Mouse (Mus musculus): ENCODE measurements at regions not wholly inside any gene's neighbourhood (a gene's known extent, or its start where the extent isn't known, plus 50 kb on each side); places are given as distances from the start of the nearest gene placed in this dataset.

DNA sequence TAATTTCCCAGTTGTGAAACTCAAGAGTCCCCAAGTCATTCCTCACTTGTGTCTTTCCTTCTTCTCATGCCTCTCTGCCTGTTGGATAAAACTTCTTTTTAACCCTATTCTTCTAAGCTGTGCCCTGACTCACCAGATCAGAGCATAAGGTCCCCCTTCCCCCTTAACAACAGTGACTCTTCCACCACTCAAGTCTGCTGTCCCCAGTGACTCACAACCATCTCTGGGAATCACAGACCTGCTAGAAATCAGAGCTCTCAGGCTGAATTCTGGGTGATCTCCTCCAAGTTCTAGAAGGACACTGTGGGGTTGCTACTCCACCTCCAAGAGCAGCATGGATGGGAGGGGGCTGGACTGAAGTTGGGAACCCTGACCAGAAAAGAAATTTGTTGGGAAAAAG is 239.5 kb upstream of the Tbx18 start:
- ATAC-seq (replicated peaks; ENCODE audit: extremely low read depth, insufficient read depth, low FRiP score) = no peak
- Histone ChIP-seq H3K9ac (ENCODE audit: low read length) (no peak overlapping the region), H3K9me3 (replicated peaks; ENCODE audit: control insufficient read depth, low read length) (no peaks in the 10 kb centered on the region)

DNA sequence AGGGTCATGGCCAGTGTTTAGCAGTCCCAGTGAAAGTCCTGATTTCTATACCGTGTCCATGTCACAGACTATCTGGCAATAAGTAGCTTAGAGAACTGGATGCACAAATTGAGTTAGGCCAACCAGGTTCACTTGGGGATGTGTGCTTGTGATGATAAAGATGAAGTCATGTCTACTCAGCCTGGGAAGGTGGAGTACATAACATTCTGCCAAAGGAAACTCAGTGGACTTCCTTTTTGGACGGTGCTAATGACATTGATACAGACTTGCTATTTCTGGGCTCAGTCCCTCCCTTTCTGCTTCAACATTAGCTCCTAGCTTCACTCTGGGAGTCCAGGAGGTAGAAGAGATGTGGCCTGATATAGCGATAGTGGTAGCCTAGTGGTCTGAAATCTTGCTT is 240.7 kb upstream of the Tbx18 start:
- Histone ChIP-seq H3K36me3 (ENCODE audit: control insufficient read depth, insufficient read depth) (no peaks in the 10 kb centered on the region), H3K4me1 (ENCODE audit: control insufficient read depth, insufficient read depth, low read length) (no peaks in the 10 kb centered on the region), H3K4me3 (ENCODE audit: low read length) (no peak overlapping the region), H3K4me2 (ENCODE audit: low read depth, low read length) (no peak overlapping the region), H3K27me3 (ENCODE audit: control insufficient read depth, insufficient read depth, low read length) (no peaks in the 10 kb centered on the region), H3K9me3 (replicated peaks; ENCODE audit: control insufficient read depth, low read length) (no peaks in the 10 kb centered on the region), H3K9ac (ENCODE audit: low read length) (no peak overlapping the region), H3K27ac (ENCODE audit: low read length) (no peak overlapping the region)
- WGBS = 69% methylated on average over 3 of the region's 3 CpGs
- no peak for ATAC-seq (replicated peaks; ENCODE audit: extremely low read depth, insufficient read depth, low FRiP score)

More for the DNA sequence above, 239.5 kb upstream of the Tbx18 start:
- H3K27me3 ChIP-seq (ENCODE audit: control insufficient read depth, insufficient read depth, low read length) = no peaks in the 10 kb centered on the region
- no peaks in the 10 kb centered on the region for H3K4me1 ChIP-seq (ENCODE audit: control insufficient read depth, insufficient read depth, low read length)
- H3K27ac ChIP-seq (ENCODE audit: low read length) = no peak overlapping the region
- no peaks in the 10 kb centered on the region for H3K36me3 ChIP-seq (ENCODE audit: control insufficient read depth, insufficient read depth)
- no peak overlapping the region for H3K4me3 ChIP-seq (ENCODE audit: low read length)
- no peak overlapping the region for H3K4me2 ChIP-seq (ENCODE audit: low read depth, low read length)

DNA sequence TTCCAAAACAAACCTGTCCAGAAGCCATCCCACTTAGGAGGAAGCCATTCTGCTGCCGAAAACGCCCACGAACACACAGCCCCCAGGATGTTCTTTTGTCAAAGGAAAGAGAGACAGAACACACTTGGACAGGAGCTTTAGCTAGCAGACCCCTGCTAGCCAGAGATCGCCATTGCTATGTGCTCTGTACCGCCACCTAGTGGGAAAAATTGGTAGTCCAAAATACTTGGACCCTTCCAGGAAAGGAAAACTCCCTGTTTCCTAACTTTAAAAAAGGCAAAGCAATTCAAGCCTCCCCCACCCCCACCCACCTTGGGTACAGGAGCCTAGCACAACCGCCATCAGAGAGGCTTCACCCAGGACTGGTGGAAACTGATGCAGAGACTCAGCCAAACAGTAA is 242.5 kb upstream of the Tbx18 start:
- H3K27me3 ChIP-seq (ENCODE audit: control insufficient read depth, insufficient read depth, low read length) = no peaks in the 10 kb centered on the region
- H3K4me3 ChIP-seq (ENCODE audit: low read length) = no peak overlapping the region
- no peaks in the 10 kb centered on the region for H3K9me3 ChIP-seq (replicated peaks; ENCODE audit: control insufficient read depth, low read length)
- H3K4me2 ChIP-seq (ENCODE audit: low read depth, low read length) = no peak overlapping the region
- no peak overlapping the region for H3K9ac ChIP-seq (ENCODE audit: low read length)
- no peak for ATAC-seq (replicated peaks; ENCODE audit: extremely low read depth, insufficient read depth, low FRiP score)
- 37% methylated on average over 6 of the region's 6 CpGs for WGBS
- no peak overlapping the region for H3K27ac ChIP-seq (ENCODE audit: low read length)
- H3K4me1 ChIP-seq (ENCODE audit: control insufficient read depth, insufficient read depth, low read length) = no peaks in the 10 kb centered on the region
- H3K36me3 ChIP-seq (ENCODE audit: control insufficient read depth, insufficient read depth) = no peaks in the 10 kb centered on the region

DNA sequence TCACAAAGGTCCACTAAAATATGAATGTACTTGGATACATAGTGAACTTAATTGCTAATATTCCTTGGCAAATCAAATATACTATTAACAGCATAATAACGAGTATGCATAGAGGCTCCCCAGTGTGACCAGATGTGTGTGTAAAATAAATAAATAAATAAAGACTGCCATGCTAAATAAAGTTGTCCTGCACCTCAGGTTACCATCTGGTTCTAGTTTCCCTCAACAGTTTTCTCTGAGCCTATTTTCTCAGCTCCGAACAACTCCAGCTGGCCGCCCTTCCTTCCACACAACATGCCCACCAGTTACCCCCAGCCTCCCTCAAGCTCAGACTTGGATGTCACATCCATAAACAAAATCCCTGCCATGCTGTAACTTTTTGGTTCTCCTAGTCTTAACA is 253.8 kb upstream of the Tbx18 start:
- no peak overlapping the region for H3K27ac ChIP-seq (ENCODE audit: low read length)
- H3K36me3 ChIP-seq (ENCODE audit: control insufficient read depth, insufficient read depth) = no peaks in the 10 kb centered on the region
- no peak overlapping the region for H3K4me3 ChIP-seq (ENCODE audit: low read length)
- no peak overlapping the region for H3K4me2 ChIP-seq (ENCODE audit: low read depth, low read length)
- H3K4me1 ChIP-seq (ENCODE audit: control insufficient read depth, insufficient read depth, low read length) = no peaks in the 10 kb centered on the region
- no peaks in the 10 kb centered on the region for H3K27me3 ChIP-seq (ENCODE audit: control insufficient read depth, insufficient read depth, low read length)
- 77% methylated on average over 3 of the region's 3 CpGs for WGBS
- no peak for ATAC-seq (replicated peaks; ENCODE audit: extremely low read depth, insufficient read depth, low FRiP score)
- no peak overlapping the region for H3K9ac ChIP-seq (ENCODE audit: low read length)
- H3K9me3 ChIP-seq (replicated peaks; ENCODE audit: control insufficient read depth, low read length) = no peaks in the 10 kb centered on the region

DNA sequence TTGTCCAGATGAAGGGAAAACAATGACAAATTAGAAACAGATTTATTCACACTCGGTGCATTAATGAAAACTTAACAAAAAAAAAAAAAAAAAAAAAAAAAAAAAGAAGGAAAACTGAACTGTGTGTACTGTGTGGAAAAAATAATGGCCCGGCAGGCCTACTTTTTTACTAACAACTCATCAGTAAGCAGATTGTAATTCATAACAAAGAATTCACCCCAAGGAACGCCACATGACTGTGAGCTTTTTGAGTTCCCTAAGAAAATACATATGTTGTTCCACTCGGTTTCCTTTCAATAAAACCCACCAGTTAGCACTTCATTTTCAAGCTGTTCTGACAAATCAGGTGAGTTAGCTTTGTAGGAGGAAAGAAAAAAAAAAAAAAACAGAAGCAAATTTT is 254.4 kb upstream of the Tbx18 start:
- Histone ChIP-seq H3K27me3 (ENCODE audit: control insufficient read depth, insufficient read depth, low read length) (no peaks in the 10 kb centered on the region), H3K4me2 (ENCODE audit: low read depth, low read length) (no peak overlapping the region), H3K9me3 (replicated peaks; ENCODE audit: control insufficient read depth, low read length) (no peaks in the 10 kb centered on the region), H3K4me3 (ENCODE audit: low read length) (no peak overlapping the region), H3K36me3 (ENCODE audit: control insufficient read depth, insufficient read depth) (no peaks in the 10 kb centered on the region), H3K4me1 (ENCODE audit: control insufficient read depth, insufficient read depth, low read length) (no peaks in the 10 kb centered on the region), H3K27ac (ENCODE audit: low read length) (no peak overlapping the region), H3K9ac (ENCODE audit: low read length) (no peak overlapping the region)
- no peak for ATAC-seq (replicated peaks; ENCODE audit: extremely low read depth, insufficient read depth, low FRiP score)
- WGBS = 74% methylated on average over 4 of the region's 4 CpGs

DNA sequence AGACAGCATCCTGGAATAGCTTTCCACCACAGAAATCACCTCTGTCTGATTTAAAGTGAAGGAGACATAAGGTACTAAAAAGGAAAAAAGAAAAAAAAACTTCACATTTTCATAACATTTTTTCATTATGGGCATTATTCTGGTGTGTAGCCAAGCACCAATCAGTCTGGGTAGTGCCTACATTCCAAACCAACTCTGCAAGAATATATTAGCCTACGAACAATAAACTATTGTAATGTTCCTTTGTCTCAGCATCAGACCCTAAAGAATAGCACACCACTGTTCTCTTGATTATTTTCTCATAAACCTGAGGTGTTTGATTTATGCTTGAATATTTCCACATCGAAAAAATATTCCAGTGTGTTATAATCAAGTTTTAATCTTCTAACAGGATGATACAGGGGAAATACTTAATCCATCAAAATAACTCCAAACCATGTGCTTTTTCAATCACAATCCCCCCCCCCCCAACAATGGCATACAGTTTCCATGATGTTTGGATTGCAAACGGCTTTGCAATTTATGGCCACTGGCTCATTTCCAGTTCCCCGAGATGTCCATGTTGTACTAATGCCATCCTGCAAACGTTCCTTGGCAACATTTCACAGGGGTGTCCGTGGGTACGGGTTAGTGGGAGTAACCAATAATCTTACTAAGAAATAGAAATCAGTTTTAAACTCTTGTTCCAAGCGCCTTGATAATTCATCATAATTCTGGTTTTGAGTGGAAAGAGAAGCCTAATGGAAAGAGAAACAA is 275.1 kb upstream of the Tbx18 start:
- Histone ChIP-seq H3K4me2 (ENCODE audit: low read depth, low read length) (no peak overlapping the region), H3K9ac (ENCODE audit: low read length) (no peak overlapping the region), H3K9me3 (replicated peaks; ENCODE audit: control insufficient read depth, low read length) (no peaks in the 10 kb centered on the region), H3K4me3 (ENCODE audit: low read length) (no peak overlapping the region), H3K36me3 (ENCODE audit: control insufficient read depth, insufficient read depth) (no peaks in the 10 kb centered on the region), H3K4me1 (ENCODE audit: control insufficient read depth, insufficient read depth, low read length) (no peaks in the 10 kb centered on the region), H3K27ac (ENCODE audit: low read length) (no peak overlapping the region), H3K27me3 (ENCODE audit: control insufficient read depth, insufficient read depth, low read length) (no peaks in the 10 kb centered on the region)
- WGBS = 76% methylated on average over 8 of the region's 8 CpGs
- ATAC-seq (replicated peaks; ENCODE audit: extremely low read depth, insufficient read depth, low FRiP score) = no peak

DNA sequence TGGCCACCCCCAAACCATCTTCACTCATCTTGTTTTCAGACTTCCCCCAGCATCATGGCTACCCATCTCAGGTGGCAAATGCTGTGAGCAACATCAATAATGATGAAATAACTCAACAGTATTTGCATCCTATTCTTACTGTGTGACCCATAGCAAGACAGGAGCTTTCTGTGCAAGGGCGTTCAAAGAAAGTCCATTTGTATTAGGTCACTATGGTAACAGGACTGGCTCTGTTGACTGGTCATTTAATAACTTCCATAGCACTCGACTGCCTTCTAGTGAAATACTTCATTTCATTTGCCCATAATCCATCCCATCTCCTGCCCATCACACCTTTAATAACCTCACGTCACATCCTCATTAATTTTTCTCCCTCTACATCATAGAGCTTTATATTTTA is 292.7 kb upstream of the Tbx18 start:
- no peak overlapping the region for H3K27ac ChIP-seq (ENCODE audit: low read length)
- no peak overlapping the region for H3K4me2 ChIP-seq (ENCODE audit: low read depth, low read length)
- WGBS = 64% methylated on average over 3 of the region's 3 CpGs
- H3K4me1 ChIP-seq (ENCODE audit: control insufficient read depth, insufficient read depth, low read length) = no peaks in the 10 kb centered on the region
- no peaks in the 10 kb centered on the region for H3K27me3 ChIP-seq (ENCODE audit: control insufficient read depth, insufficient read depth, low read length)
- H3K4me3 ChIP-seq (ENCODE audit: low read length) = no peak overlapping the region
- ATAC-seq (replicated peaks; ENCODE audit: extremely low read depth, insufficient read depth, low FRiP score) = no peak
- H3K36me3 ChIP-seq (ENCODE audit: control insufficient read depth, insufficient read depth) = no peaks in the 10 kb centered on the region
- no peaks in the 10 kb centered on the region for H3K9me3 ChIP-seq (replicated peaks; ENCODE audit: control insufficient read depth, low read length)
- H3K9ac ChIP-seq (ENCODE audit: low read length) = no peak overlapping the region

DNA sequence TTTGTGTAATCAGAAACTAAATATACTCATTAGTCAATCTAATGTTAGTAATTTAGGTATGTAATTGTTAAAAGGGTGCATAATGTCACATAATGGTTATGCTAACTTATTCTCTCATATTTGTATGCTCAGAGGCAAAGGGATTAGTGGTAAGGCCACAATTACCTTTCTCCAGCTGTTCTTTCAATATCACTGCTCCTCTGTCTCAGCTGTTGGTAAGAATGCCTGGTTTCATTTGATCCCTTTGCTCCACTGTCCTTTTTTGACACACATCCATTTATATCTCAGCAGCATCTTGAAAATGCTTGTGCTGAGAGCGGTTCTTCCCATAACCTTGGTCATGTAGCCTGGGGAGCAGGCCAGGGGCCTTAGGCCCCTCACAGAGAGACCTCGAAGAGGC is 294.9 kb upstream of the Tbx18 start:
- Histone ChIP-seq H3K9ac (ENCODE audit: low read length) (no peak overlapping the region), H3K9me3 (replicated peaks; ENCODE audit: control insufficient read depth, low read length) (no peaks in the 10 kb centered on the region), H3K4me1 (ENCODE audit: control insufficient read depth, insufficient read depth, low read length) (no peaks in the 10 kb centered on the region), H3K27ac (ENCODE audit: low read length) (no peak overlapping the region), H3K36me3 (ENCODE audit: control insufficient read depth, insufficient read depth) (no peaks in the 10 kb centered on the region), H3K4me2 (ENCODE audit: low read depth, low read length) (no peak overlapping the region), H3K4me3 (ENCODE audit: low read length) (no peak overlapping the region), H3K27me3 (ENCODE audit: control insufficient read depth, insufficient read depth, low read length) (no peaks in the 10 kb centered on the region)
- ATAC-seq (replicated peaks; ENCODE audit: extremely low read depth, insufficient read depth, low FRiP score) = no peak
- WGBS = 58% methylated on average over 2 of the region's 2 CpGs

DNA sequence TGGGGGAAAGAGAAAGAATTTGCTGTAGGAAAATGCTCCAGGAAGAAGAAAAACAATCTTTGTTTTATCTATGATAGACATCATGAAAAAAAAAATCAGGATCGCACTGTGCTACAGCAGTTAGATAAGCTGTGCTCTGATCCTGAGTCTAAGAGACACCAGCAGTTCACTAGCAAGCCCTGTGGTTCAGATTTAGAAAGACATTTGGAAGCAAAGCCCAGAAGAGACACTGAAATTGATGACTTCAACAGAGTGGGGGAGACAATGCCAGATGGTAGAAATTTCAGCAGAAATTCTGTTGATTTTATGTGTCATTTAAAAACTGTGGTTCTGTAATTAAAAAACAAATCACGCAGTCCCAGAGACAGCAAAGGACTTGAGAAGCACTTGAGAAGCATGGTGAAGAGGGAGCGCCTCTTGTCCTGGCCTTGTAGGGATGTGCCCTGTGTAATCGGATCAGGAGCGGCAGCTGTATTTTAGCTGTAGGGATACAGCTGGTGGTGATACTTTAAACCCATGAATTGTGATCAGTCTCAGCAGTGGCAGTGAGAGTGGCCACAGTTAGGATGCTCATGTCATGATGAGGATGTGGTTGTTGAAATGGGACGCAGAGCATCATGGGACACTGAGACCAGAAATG is 296.4 kb upstream of the Nt5e start:
- ATAC-seq (replicated peaks; ENCODE audit: extremely low read depth, insufficient read depth, low FRiP score) = no peak
- no peaks in the 10 kb centered on the region for H3K9me3 ChIP-seq (replicated peaks; ENCODE audit: control insufficient read depth, low read length)
- H3K4me2 ChIP-seq (ENCODE audit: low read depth, low read length) = no peak overlapping the region
- H3K27ac ChIP-seq (ENCODE audit: low read length) = no peak overlapping the region
- H3K4me3 ChIP-seq (ENCODE audit: low read length) = no peak overlapping the region
- no peaks in the 10 kb centered on the region for H3K27me3 ChIP-seq (ENCODE audit: control insufficient read depth, insufficient read depth, low read length)
- no peak overlapping the region for H3K9ac ChIP-seq (ENCODE audit: low read length)
- 76% methylated on average over 6 of the region's 6 CpGs for WGBS
- no peaks in the 10 kb centered on the region for H3K4me1 ChIP-seq (ENCODE audit: control insufficient read depth, insufficient read depth, low read length)
- no peaks in the 10 kb centered on the region for H3K36me3 ChIP-seq (ENCODE audit: control insufficient read depth, insufficient read depth)

Measured in heart, embryonic 16.5 days (tissue).